Comparison of ENCODE assay signal across 8 mouse cellular contexts in the genomic region with DNA sequence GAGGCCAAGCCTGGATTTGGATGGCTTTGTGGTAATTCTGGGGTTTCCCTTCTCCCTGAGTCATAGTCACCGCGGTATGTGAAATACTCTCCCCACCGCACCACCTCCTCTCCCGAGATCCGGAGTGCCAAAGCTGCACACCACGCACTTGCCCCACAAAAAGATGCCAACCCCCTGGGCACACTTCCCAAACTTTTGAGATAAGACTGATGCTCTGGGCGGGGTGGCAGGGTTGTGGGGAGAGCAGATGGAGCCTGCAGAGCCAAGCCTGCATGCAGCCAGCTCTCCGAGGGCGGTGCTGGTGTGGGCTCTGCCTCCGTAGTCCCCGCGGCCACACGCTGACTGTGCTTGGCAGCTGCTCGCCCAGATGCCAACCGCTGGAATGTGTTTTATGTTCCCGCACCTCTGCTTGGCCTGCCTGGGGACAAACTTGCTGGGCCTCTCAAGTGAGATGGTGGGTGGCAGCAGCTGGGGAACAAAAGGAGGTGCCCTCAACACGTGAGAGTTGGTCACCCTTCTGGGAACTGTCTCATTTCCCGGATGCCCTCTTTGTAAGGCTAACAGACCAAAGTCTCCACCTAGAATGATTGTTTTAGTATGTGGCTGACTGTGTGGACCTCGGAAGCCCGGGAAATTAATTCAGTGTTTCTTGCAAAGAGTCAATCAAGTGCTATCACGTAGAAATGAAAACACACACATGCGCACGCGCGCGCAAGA.
DNase-seq lines count a peak whose midpoint lies in the region; ATAC-seq and TF ChIP-seq lines count a peak whose summit lies in the region.
"Not testable (repeated sequence)": the region's sequence is repeated elsewhere in the genome, so short reads cannot be mapped to it uniquely, and the experiment has no call there.

No protein-coding gene starts in this region.

- peak; percentile 84 for ATAC-seq in hindbrain, postnatal 0 days

- not testable (repeated sequence) for H3K9ac ChIP-seq in hindbrain, postnatal 0 days (replicated peaks; ENCODE audit: low read length)

- 20% methylated on average over 25 of the region's 26 CpGs for WGBS in hindbrain, postnatal 0 days

- peak overlapping the region; percentile 31 for H3K4me3 ChIP-seq in hindbrain, postnatal 0 days (ENCODE audit: low read length)
- peak overlapping the region; percentile 34 for H3K4me3 ChIP-seq in left cerebral cortex, adult 2 months

- not testable (repeated sequence) for H3K27me3 ChIP-seq in hindbrain, postnatal 0 days (ENCODE audit: insufficient read depth, low read length)

- not testable (repeated sequence) for H3K4me1 ChIP-seq in hindbrain, postnatal 0 days (ENCODE audit: insufficient read depth, low read length)

- H3K36me3 ChIP-seq in hindbrain, postnatal 0 days (ENCODE audit: insufficient read depth, low read length): not testable (repeated sequence)

- DNase-seq in MEL-GATA-1-ER (ENCODE audit: extremely low read depth, low read depth): peak; percentile 7
- DNase-seq in embryo, embryonic 10 days (ENCODE audit: low spot score): peak; percentile 33
- peak; percentile 8 for DNase-seq in gastrocnemius, postnatal 25 days
- DNase-seq in hindbrain, postnatal 0 days (ENCODE audit: low spot score): peak; percentile 9
- DNase-seq in left cerebral cortex, adult 2 months (ENCODE audit: extremely low spot score in 1 of 2, low spot score in 2 of 2): peak; percentile 50 to 79
- DNase-seq in lung, postnatal 36 days: peak; percentile 31
- DNase-seq in ovary, postnatal 14 days (ENCODE audit: low spot score): peak; percentile 13
- peak; percentile 11 to 16 for DNase-seq in thymus, postnatal 36 days

- not testable (repeated sequence) for H3K9me3 ChIP-seq in hindbrain, postnatal 0 days (ENCODE audit: low read length)

- not testable (repeated sequence) for TF ChIP-seq CTCF in hindbrain, postnatal 0 days (IDR thresholded peaks at IDR 0.05; ENCODE audit: low read depth); left cerebral cortex, adult 2 months (IDR thresholded peaks at IDR 0.05)

- H3K27ac ChIP-seq in hindbrain, postnatal 0 days: not testable (repeated sequence)
- H3K27ac ChIP-seq in left cerebral cortex, adult 2 months: 0 out of 2 replicates have a peak overlapping the region, but pooled peaks have one; percentile 15

- peak overlapping the region; percentile 58 for H3K4me2 ChIP-seq in hindbrain, postnatal 0 days (ENCODE audit: low read depth, low read length)

- intact Hi-C loops in left cerebral cortex, adult 2 months (cut with DNase I): loop anchor here (2.0 to 10.0 kb wide), 2 partner anchors 112 to 190 kb away; no protein-coding TSS in a partner anchor

Comparison
In these comparisons a context has a peak if more than half of its experiments do, and no peak if none do; other contexts are left out.
1. DNase-seq: peak in every context shown above with its lines; median percentile 64 in left cerebral cortex, adult 2 months; 33 in embryo, embryonic 10 days; 31 in lung, postnatal 36 days; 14 in thymus, postnatal 36 days; 13 in ovary, postnatal 14 days; 9 in hindbrain, postnatal 0 days; 8 in gastrocnemius, postnatal 25 days; 7 in MEL-GATA-1-ER.